Comparison of ENCODE assay signal across 10 mouse cellular contexts in genomic region chr6:19015868-19016267, GRCm38 (mm10).
DNase-seq lines count a peak whose midpoint lies in the region; ATAC-seq and TF ChIP-seq lines count a peak whose summit lies in the region.
"Had no signal": no experiment of that assay in that cellular context is flagged by ENCODE, and none has a peak within 500 bp of the region (broad histone marks: within the 10 kb centered on the region; RNA-seq: fewer than 3 reads in every experiment).

No protein-coding gene starts in this region.

- H3K9ac ChIP-seq in hindbrain, embryonic 11.5 days (ENCODE audit: low read depth, low read length): no peak overlapping the region
- H3K9ac ChIP-seq in CH12.LX (ENCODE audit: insufficient read depth, low read depth): no peak overlapping the region
- H3K9ac ChIP-seq: lung, embryonic 15.5 days had no signal

- 0 out of 4 replicates have a peak, but pooled peaks of 1 of the 2 experiments have one; percentile 22 for TF ChIP-seq CTCF in CH12.LX (conservative IDR thresholded peaks at IDR 0.05 in 1 of 2, IDR thresholded peaks at IDR 0.05 in 1 of 2; ENCODE audit: low read depth in 2 of 2, low read length in 2 of 2)

- H3K4me2 ChIP-seq in hindbrain, embryonic 11.5 days (replicated peaks; ENCODE audit: low read depth, low read length): no peak overlapping the region
- H3K4me2 ChIP-seq in CH12.LX (ENCODE audit: insufficient read depth, low read depth, poor library complexity, severe bottlenecking): no peak overlapping the region
- H3K4me2 ChIP-seq: lung, embryonic 15.5 days had no signal

- TF ChIP-seq RAD21 in CH12.LX (IDR thresholded peaks at IDR 0.05; ENCODE audit: low read depth, low read length): peak; percentile 35

- intact Hi-C loops in left cerebral cortex, postnatal 14 days (cut with DNase I): no loop called here

- DNase-seq in hindbrain, embryonic 11.5 days (ENCODE audit: low spot score): peak; percentile 1
- no peak for DNase-seq in hindbrain, embryonic 10.5 days (ENCODE audit: low spot score)
- DNase-seq in CH12.LX (ENCODE audit: extremely low read depth): peak; percentile 12
- peak; percentile 42 for DNase-seq in cerebellum, adult 9-11 months
- DNase-seq in left cerebral cortex, postnatal 14 days (ENCODE audit: low spot score in 2 of 2): peak; percentile 26 to 43
- no peak for DNase-seq in spleen, postnatal 4 days (ENCODE audit: low spot score in 2 of 2)
- no peak for DNase-seq in thymus, adult 18-20 months
- no peak for DNase-seq in yolk sac, embryonic 10.5 days (ENCODE audit: low spot score)

- H3K27me3 ChIP-seq in hindbrain, embryonic 11.5 days (ENCODE audit: control insufficient read depth, insufficient read depth, low read length): no peaks in the 10 kb centered on the region
- no peaks in the 10 kb centered on the region for H3K27me3 ChIP-seq in hindbrain, embryonic 10.5 days (ENCODE audit: insufficient read depth, poor library complexity, severe bottlenecking)
- H3K27me3 ChIP-seq in CH12.LX (replicated peaks): no peaks in the 10 kb centered on the region
- H3K27me3 ChIP-seq: lung, embryonic 15.5 days had no signal

- no peak overlapping the region for H3K27ac ChIP-seq in hindbrain, embryonic 11.5 days (ENCODE audit: low read depth, low read length)
- H3K27ac ChIP-seq in hindbrain, embryonic 10.5 days: no peak overlapping the region
- H3K27ac ChIP-seq in CH12.LX (ENCODE audit: insufficient read depth, low read depth): no peak overlapping the region
- H3K27ac ChIP-seq: lung, embryonic 15.5 days had no signal

- no peak overlapping the region for H3K4me3 ChIP-seq in hindbrain, embryonic 11.5 days (ENCODE audit: low read depth, low read length)
- H3K4me3 ChIP-seq in hindbrain, embryonic 10.5 days: no peak overlapping the region
- no peak overlapping the region for H3K4me3 ChIP-seq in CH12.LX (replicated peaks in 1 of 3; ENCODE audit: low read depth in 2 of 3, low read length in 2 of 3, poor library complexity in 1 of 3)
- H3K4me3 ChIP-seq: lung, embryonic 15.5 days had no signal

- dilution Hi-C loops in CH12.LX (cut with MboI; ENCODE audit: extremely low pct_ligation_motif_present, extremely low pct_unique_long_range_greater_than_20kb, low sequenced_read_pairs): no loop called here

- no peak for TF ChIP-seq EP300 in CH12.LX (IDR thresholded peaks at IDR 0.05; ENCODE audit: low read length)

- H3K4me1 ChIP-seq in hindbrain, embryonic 11.5 days (replicated peaks; ENCODE audit: control insufficient read depth, insufficient read depth, low read length): no peaks in the 10 kb centered on the region
- H3K4me1 ChIP-seq in hindbrain, embryonic 10.5 days (replicated peaks): no peaks in the 10 kb centered on the region
- no peaks in the 10 kb centered on the region for H3K4me1 ChIP-seq in CH12.LX (ENCODE audit: control insufficient read depth in 1 of 2, insufficient read depth in 2 of 2)
- H3K4me1 ChIP-seq: lung, embryonic 15.5 days had no signal

- WGBS in hindbrain, embryonic 11.5 days: 82% methylated on average over 1 of the region's 1 CpGs
- WGBS in hindbrain, embryonic 10.5 days: 95% methylated on average over 1 of the region's 1 CpGs

- no peak; the same call in 1 of the 2 replicates for ATAC-seq in hindbrain, embryonic 11.5 days (ENCODE audit: low FRiP score)
- ATAC-seq: CD4-positive, CD25-positive, alpha-beta regulatory T cell, adult 4 months had no signal

- in situ Hi-C loops in CH12.LX (cut with MboI; ENCODE audit: low pct_ligation_motif_present, low pct_unique_long_range_greater_than_20kb, low sequenced_read_pairs): no loop called here

- no peak for TF ChIP-seq POLR2A in CH12.LX (IDR thresholded peaks at IDR 0.05; ENCODE audit: low read depth, low read length)

- no peaks in the 10 kb centered on the region for H3K79me2 ChIP-seq in CH12.LX (replicated peaks; ENCODE audit: control insufficient read depth, extremely low read depth, insufficient read depth, poor library complexity, severe bottlenecking)

- no peaks in the 10 kb centered on the region for H3K36me3 ChIP-seq in hindbrain, embryonic 11.5 days (ENCODE audit: control insufficient read depth, insufficient read depth, low read length)
- H3K36me3 ChIP-seq in hindbrain, embryonic 10.5 days: no peaks in the 10 kb centered on the region
- no peaks in the 10 kb centered on the region for H3K36me3 ChIP-seq in CH12.LX (replicated peaks in 1 of 2; ENCODE audit: control insufficient read depth in 1 of 2, insufficient read depth in 1 of 2, low read length in 1 of 2)
- H3K36me3 ChIP-seq: lung, embryonic 15.5 days had no signal

- no peaks in the 10 kb centered on the region for H3K9me3 ChIP-seq in hindbrain, embryonic 11.5 days (ENCODE audit: control insufficient read depth, low read length)
- no peaks in the 10 kb centered on the region for H3K9me3 ChIP-seq in hindbrain, embryonic 10.5 days
- H3K9me3 ChIP-seq in CH12.LX (replicated peaks; ENCODE audit: low read length): no peaks in the 10 kb centered on the region
- H3K9me3 ChIP-seq: lung, embryonic 15.5 days had no signal

TF ChIP-seq in CH12.LX, 34 proteins besides CTCF, POLR2A, EP300 and RAD21:
- TF ChIP-seq ZMIZ1 (IDR thresholded peaks at IDR 0.05; ENCODE audit: low read depth, low read length) (no peak), SMC3 (IDR thresholded peaks at IDR 0.05; ENCODE audit: low read depth, low read length) (peak; percentile 20; the same call in 1 of the 2 replicates)

Comparison
In these comparisons a context has a peak if more than half of its experiments do, and no peak if none do; other contexts are left out.
1. DNase-seq: peak in hindbrain, embryonic 11.5 days (single experiment), CH12.LX (single experiment), cerebellum, adult 9-11 months (single experiment) and left cerebral cortex, postnatal 14 days (2 of 2); none in hindbrain, embryonic 10.5 days (single experiment), spleen, postnatal 4 days (0 of 2), thymus, adult 18-20 months (0 of 2) and yolk sac, embryonic 10.5 days (single experiment).